Mouse (Mus musculus): ENCODE measurements around the gene Tcf7l2.

- TF ChIP-seq CTCF (IDR thresholded peaks at IDR 0.05; ENCODE audit: low read depth, low read length) (no peak), POLR2A (IDR thresholded peaks at IDR 0.05; ENCODE audit: borderline replicate concordance, low read depth, low read length) (no peak)
These were observed 15.8 kb downstream of the Tcf7l2 start for GRCm38 (mm10) chr19:55757403-55757802.
